26 mouse cellular contexts compared by ENCODE assay signal in the genomic region with DNA sequence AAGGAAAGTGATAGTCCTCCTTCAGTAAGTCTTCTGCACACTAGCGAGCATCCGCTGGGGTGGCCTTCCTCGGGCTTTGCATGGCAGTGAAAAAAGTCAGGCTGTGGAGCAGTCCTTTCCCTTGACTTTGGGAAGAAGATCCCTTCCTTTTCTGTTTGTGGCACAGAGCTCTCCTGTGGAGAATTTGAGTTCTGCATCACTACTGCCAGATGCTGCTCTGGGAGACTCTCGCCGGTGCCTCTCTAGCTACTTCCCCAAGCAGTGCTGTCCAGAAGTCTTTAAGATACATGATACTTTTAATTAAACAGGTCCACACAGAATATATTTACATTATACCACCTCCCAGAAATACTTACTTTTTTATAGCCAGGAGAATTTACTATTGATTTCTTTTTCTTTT. TPM values are rescaled to one million over a fixed set of nuclear protein-coding genes. Genes with fewer than 3 reads are reported as not detected.
DNase-seq lines count a peak whose midpoint lies in the region; ATAC-seq and TF ChIP-seq lines count a peak whose summit lies in the region.
"Had no signal": no experiment of that assay in that cellular context is flagged by ENCODE, and none has a peak within 500 bp of the region (broad histone marks: within the 10 kb centered on the region; RNA-seq: fewer than 3 reads in every experiment).

No protein-coding gene starts in this region.

- no peak for ATAC-seq in lung, embryonic 14.5 days (ENCODE audit: insufficient read depth)
- ATAC-seq in stomach, embryonic 16.5 days (ENCODE audit: insufficient read depth, low FRiP score), result no peak
- ATAC-seq: forebrain, postnatal 0 days; inflammation-experienced regulatory T-cells, adult 6 months; liver, embryonic 12.5 days had no signal

- 0 out of 2 replicates have a peak, but pooled peaks have one; percentile 7 for TF ChIP-seq CTCF in heart, adult 2 months (IDR thresholded peaks at IDR 0.05)
- no peak for TF ChIP-seq CTCF in lung, embryonic 14.5 days (IDR thresholded peaks at IDR 0.05; ENCODE audit: low read depth)

- H3K27me3 ChIP-seq in heart, adult 2 months (ENCODE audit: control insufficient read depth, insufficient read depth, low read length), result no peaks in the 10 kb centered on the region
- H3K27me3 ChIP-seq in lung, embryonic 14.5 days (ENCODE audit: insufficient read depth, low read length), result no peaks in the 10 kb centered on the region
- no peaks in the 10 kb centered on the region for H3K27me3 ChIP-seq in stomach, embryonic 16.5 days (ENCODE audit: control insufficient read depth, insufficient read depth, low read length)
- H3K27me3 ChIP-seq: CH12.LX; limb, embryonic 13.5 days; liver, embryonic 12.5 days had no signal

- peaks cover 23% of the 10 kb centered on the region for H3K4me1 ChIP-seq in heart, adult 2 months (ENCODE audit: control insufficient read depth, insufficient read depth, low read length)
- H3K4me1 ChIP-seq in lung, embryonic 14.5 days (ENCODE audit: insufficient read depth), result peaks cover 43% of the 10 kb centered on the region
- H3K4me1 ChIP-seq in stomach, embryonic 16.5 days (ENCODE audit: control insufficient read depth, insufficient read depth, low read length), result peaks cover 52% of the 10 kb centered on the region

- H3K4me2 ChIP-seq in lung, embryonic 14.5 days, result no peak overlapping the region
- H3K4me2 ChIP-seq in stomach, embryonic 16.5 days (ENCODE audit: low read depth, low read length), result peak overlapping the region; percentile 10; the same call in 1 of the 2 replicates
- H3K4me2 ChIP-seq: heart, embryonic 11.5 days; liver, embryonic 12.5 days had no signal

- DNase-seq in heart, adult 2 months, result no peak
- DNase-seq in heart, postnatal 10 days, result no peak
- no peak for DNase-seq in lung, embryonic 14.5 days
- no peak for DNase-seq in lung, postnatal 25 days (ENCODE audit: low spot score)
- peak; percentile 61 for DNase-seq in brain, adult 2 months (ENCODE audit: low read depth, low spot score)
- no peak for DNase-seq in ovary, postnatal 14 days (ENCODE audit: low spot score)
- DNase-seq: adrenal gland, adult 8-10 months; B cell, adult 2 months; cerebellum, adult 18-20 months; cerebellum, postnatal 36 days; forebrain, postnatal 0 days; kidney, adult 8-10 months; kidney, postnatal 25 days; lung, adult 18-20 months; right cerebral cortex, postnatal 14 days; thymus, postnatal 14 days had no signal

- no peak for TF ChIP-seq POLR2A in heart, adult 2 months (IDR thresholded peaks at IDR 0.05; ENCODE audit: insufficient read depth, low read depth, low read length)

- peak overlapping the region; percentile 15 for H3K27ac ChIP-seq in heart, adult 2 months
- peak overlapping the region; percentile 44 for H3K27ac ChIP-seq in lung, embryonic 14.5 days (ENCODE audit: low read depth)
- H3K27ac ChIP-seq in stomach, embryonic 16.5 days (ENCODE audit: low read length), result no peak overlapping the region
- H3K27ac ChIP-seq: forebrain, embryonic 10.5 days; hindbrain, embryonic 10.5 days; limb, embryonic 13.5 days; liver, embryonic 12.5 days; midbrain, embryonic 10.5 days had no signal

- no peaks in the 10 kb centered on the region for H3K9me3 ChIP-seq in lung, embryonic 14.5 days (ENCODE audit: low read depth, low read length)
- H3K9me3 ChIP-seq in stomach, embryonic 16.5 days (replicated peaks; ENCODE audit: control insufficient read depth, low read length), result no peaks in the 10 kb centered on the region
- H3K9me3 ChIP-seq: forebrain, embryonic 10.5 days; hindbrain, embryonic 10.5 days; limb, embryonic 13.5 days; liver, embryonic 12.5 days; midbrain, embryonic 10.5 days had no signal

- peaks cover 9% of the 10 kb centered on the region for H3K79me2 ChIP-seq in heart, adult 2 months (replicated peaks; ENCODE audit: control insufficient read depth, insufficient read depth, low read length)

- H3K36me3 ChIP-seq in heart, adult 2 months (ENCODE audit: control insufficient read depth, insufficient read depth, low read length), result peaks cover 22% of the 10 kb centered on the region
- H3K36me3 ChIP-seq in lung, embryonic 14.5 days (ENCODE audit: insufficient read depth), result no peaks in the 10 kb centered on the region
- H3K36me3 ChIP-seq in stomach, embryonic 16.5 days (ENCODE audit: control insufficient read depth, insufficient read depth, low read length), result no peaks in the 10 kb centered on the region
- H3K36me3 ChIP-seq: forebrain, embryonic 10.5 days; hindbrain, embryonic 10.5 days; limb, embryonic 13.5 days; liver, embryonic 12.5 days; midbrain, embryonic 10.5 days had no signal

- no peak overlapping the region for H3K4me3 ChIP-seq in heart, adult 2 months
- no peak overlapping the region for H3K4me3 ChIP-seq in lung, embryonic 14.5 days (ENCODE audit: low read depth, low read length)
- H3K4me3 ChIP-seq in stomach, embryonic 16.5 days (replicated peaks; ENCODE audit: low read length), result no peak overlapping the region
- H3K4me3 ChIP-seq: forebrain, embryonic 10.5 days; hindbrain, embryonic 10.5 days; limb, embryonic 13.5 days; liver, embryonic 12.5 days; midbrain, embryonic 10.5 days had no signal

- TF ChIP-seq EP300 in heart, adult 2 months (IDR thresholded peaks at IDR 0.05; ENCODE audit: insufficient read depth, low read depth, low read length), result no peak

- H3K9ac ChIP-seq in heart, adult 2 months (ENCODE audit: low read depth, low read length), result no peak overlapping the region
- H3K9ac ChIP-seq in lung, embryonic 14.5 days, result no peak overlapping the region
- H3K9ac ChIP-seq in stomach, embryonic 16.5 days (ENCODE audit: low read length), result no peak overlapping the region
- H3K9ac ChIP-seq: forebrain, postnatal 0 days; limb, embryonic 13.5 days; liver, embryonic 12.5 days had no signal

- intact Hi-C loops in heart, adult 2 months (cut with DNase I), result no loop called here
- intact Hi-C loops in heart, postnatal 10 days (cut with DNase I), result no loop called here

- WGBS in heart, adult 2 months, result 63% methylated on average over 5 of the region's 5 CpGs
- 65% methylated on average over 5 of the region's 5 CpGs for WGBS in lung, embryonic 14.5 days
- WGBS in stomach, embryonic 16.5 days, result 61% methylated on average over 5 of the region's 5 CpGs

RNA-seq across cellular contexts. Expression of a gene that starts 10.3 kb away (rescaled TPM):
- 10 to 100 TPM; 12.9 to 14.4 TPM for total RNA-seq in heart, adult 2 months (2021)
- 7.1 and 10.5 TPM in 2 replicates for polyA plus RNA-seq in heart, adult 2 months (2012; rRNA removed)
- 10 to 100 TPM; 26.2 to 26.9 TPM for total RNA-seq in heart, postnatal 10 days (2021)
- 47.6 and 47.7 TPM in 2 replicates for polyA plus RNA-seq in lung, embryonic 14.5 days (2014; fragmentation: Nextera tagmentation; extraction: Ambion mirVana)
- polyA plus RNA-seq in stomach, embryonic 16.5 days (2015; fragmentation: Nextera tagmentation; extraction: Ambion mirVana), result 26.0 and 33.4 TPM in 2 replicates
- total RNA-seq: CH12.LX, MEL had no signal
- polyA plus RNA-seq: inflammation-experienced regulatory T-cells, adult 6 months had no signal
